8 mouse cellular contexts compared by ENCODE assay signal in genomic region chr2:155473570-155474088, GRCm38 (mm10). TPM values are rescaled to one million over a fixed set of nuclear protein-coding genes. Genes with fewer than 3 reads are reported as not detected.
DNase-seq lines count a peak whose midpoint lies in the region; ATAC-seq lines count a peak whose summit lies in the region.

Ncoa6 (minus strand) TSS chr2:155473894.

- peaks cover 9% of the 10 kb centered on the region; the same call in 1 of the 2 replicates for H3K4me1 ChIP-seq in intestine, embryonic 15.5 days (replicated peaks)
- H3K4me1 ChIP-seq in limb, embryonic 11.5 days (ENCODE audit: control insufficient read depth, insufficient read depth, low read length), result 0 out of 2 replicates have a peak, but pooled peaks cover 7% of the 10 kb centered on the region
- peaks cover 34% of the 10 kb centered on the region for H3K4me1 ChIP-seq in midbrain, embryonic 13.5 days (replicated peaks)

- H3K9ac ChIP-seq in intestine, embryonic 15.5 days, result peak within 1 kb of the TSS; percentile 96
- peak within 1 kb of the TSS; percentile 97 for H3K9ac ChIP-seq in limb, embryonic 11.5 days (ENCODE audit: low read length)
- H3K9ac ChIP-seq in midbrain, embryonic 13.5 days (replicated peaks), result peak within 1 kb of the TSS; percentile 94

- peak; percentile 87 for ATAC-seq in intestine, embryonic 15.5 days
- ATAC-seq in limb, embryonic 11.5 days (ENCODE audit: insufficient number of reproducible peaks, low FRiP score, low TSS enrichment, low read depth), result peak; percentile 78
- ATAC-seq in midbrain, embryonic 13.5 days, result peak; percentile 92

- peak within 1 kb of the TSS; percentile 86 for H3K27ac ChIP-seq in intestine, embryonic 15.5 days
- H3K27ac ChIP-seq in limb, embryonic 11.5 days (replicated peaks; ENCODE audit: low read depth, low read length), result peak within 1 kb of the TSS; percentile 79
- peak within 1 kb of the TSS; percentile 93 for H3K27ac ChIP-seq in midbrain, embryonic 13.5 days

- H3K4me3 ChIP-seq in intestine, embryonic 15.5 days (replicated peaks), result peak within 1 kb of the TSS; percentile 98
- H3K4me3 ChIP-seq in limb, embryonic 11.5 days (ENCODE audit: low read depth, low read length), result peak within 1 kb of the TSS; percentile 77
- H3K4me3 ChIP-seq in midbrain, embryonic 13.5 days (replicated peaks), result peak within 1 kb of the TSS; percentile 87

- H3K9me3 ChIP-seq in intestine, embryonic 15.5 days, result no peaks in the 10 kb centered on the region
- no peaks in the 10 kb centered on the region for H3K9me3 ChIP-seq in limb, embryonic 11.5 days (ENCODE audit: control insufficient read depth, low read length)
- H3K9me3 ChIP-seq in midbrain, embryonic 13.5 days, result no peaks in the 10 kb centered on the region

- WGBS in intestine, embryonic 15.5 days, result under 1% methylated on average over 61 of the region's 72 CpGs
- WGBS in limb, embryonic 11.5 days, result under 1% methylated on average over 46 of the region's 72 CpGs
- WGBS in midbrain, embryonic 13.5 days, result 0% methylated on average over 41 of the region's 72 CpGs

- DNase-seq in layer of hippocampus, adult 11-12 months (ENCODE audit: low spot score), result peak; percentile 58
- DNase-seq in layer of hippocampus, adult 9-10 months (ENCODE audit: low spot score), result no peak
- DNase-seq in embryo, embryonic 10.5 days (ENCODE audit: low spot score), result peak; percentile 83
- peak; percentile 53 to 74 for DNase-seq in gastrocnemius, postnatal 4 days (ENCODE audit: low spot score in 2 of 2)
- DNase-seq in limb, embryonic 11.5 days (ENCODE audit: low spot score), result peak; percentile 83
- peak; percentile 56 for DNase-seq in spleen, adult 12 weeks (ENCODE audit: low spot score)

- no peaks in the 10 kb centered on the region for H3K27me3 ChIP-seq in intestine, embryonic 15.5 days (replicated peaks)
- H3K27me3 ChIP-seq in limb, embryonic 11.5 days (ENCODE audit: control insufficient read depth, insufficient read depth, low read length), result no peaks in the 10 kb centered on the region
- no peaks in the 10 kb centered on the region for H3K27me3 ChIP-seq in midbrain, embryonic 13.5 days

- H3K4me2 ChIP-seq in intestine, embryonic 15.5 days (replicated peaks), result peak within 1 kb of the TSS; percentile 81
- H3K4me2 ChIP-seq in limb, embryonic 11.5 days (ENCODE audit: low read depth, severe bottlenecking), result peak within 1 kb of the TSS; percentile 84
- H3K4me2 ChIP-seq in midbrain, embryonic 13.5 days (replicated peaks), result peak within 1 kb of the TSS; percentile 88

- H3K36me3 ChIP-seq in intestine, embryonic 15.5 days, result no peaks in the 10 kb centered on the region
- no peaks in the 10 kb centered on the region for H3K36me3 ChIP-seq in limb, embryonic 11.5 days (ENCODE audit: control insufficient read depth, insufficient read depth, low read length)
- H3K36me3 ChIP-seq in midbrain, embryonic 13.5 days, result no peaks in the 10 kb centered on the region

RNA-seq across cellular contexts. Expression of gene Ncoa6, which starts in this region (rescaled TPM):
- 10 to 100 TPM; 38.2 to 39.7 TPM for total RNA-seq in gastrocnemius, postnatal 4 days (2021)
- 15.5 and 18.2 TPM in 2 replicates for polyA plus RNA-seq in intestine, embryonic 15.5 days (2015; fragmentation: Nextera tagmentation; extraction: Ambion mirVana)
- 31.0 and 35.7 TPM in 2 replicates for polyA plus RNA-seq in limb, embryonic 11.5 days (2014; fragmentation: Nextera tagmentation; extraction: Ambion mirVana)
- 30.0 and 34.5 TPM in 2 replicates for polyA plus RNA-seq in midbrain, embryonic 13.5 days (2015; fragmentation: Nextera tagmentation; extraction: Ambion mirVana)
